Mouse (Mus musculus) intestine, embryonic 14.5 days (tissue): ENCODE data around the gene Rtl5. TPM values are rescaled to one million over a fixed set of nuclear protein-coding genes. Genes with fewer than 3 reads are reported as not detected.

Experiments used
- ATAC-seq: fragments of 200-750 bp; cut with Nextera tagmentation; replicated peaks from 2 replicates; pipeline ENCODE4 v1.8.0; 2017; ENCODE audit warnings: low read depth, moderate number of reproducible peaks, moderate TSS enrichment, moderate library complexity; ENCODE audit not compliant: low FRiP score, low TSS enrichment
- DNase-seq: peaks from one replicate; pipeline ENCODE4 v3.0.0-alpha.2; 2018; ENCODE audit warnings: low spot score
- H3K27ac ChIP-seq: fragments of 300-500 bp; sonication (generic); 2 replicates; pipeline ENCODE4 v1.5.1; 2014; ENCODE audit warnings: low read depth, mild to moderate bottlenecking, control low read depth
- H3K27me3 ChIP-seq: fragments of 300-500 bp; sonication (generic); replicated peaks from 2 replicates; pipeline ENCODE4 v1.6.1; 2014; ENCODE audit warnings: low read length, control low read depth; ENCODE audit not compliant: control insufficient read depth, insufficient read depth
- H3K36me3 ChIP-seq: fragments of 300-500 bp; sonication (generic); 2 replicates; pipeline ENCODE4 v1.6.1; 2014; ENCODE audit warnings: low read length, control low read depth; ENCODE audit not compliant: control insufficient read depth, insufficient read depth
- H3K4me1 ChIP-seq: fragments of 300-500 bp; sonication (generic); replicated peaks from 2 replicates; pipeline ENCODE4 v1.6.1; 2014; ENCODE audit warnings: low read length, control low read depth, mixed read lengths; ENCODE audit not compliant: control insufficient read depth, insufficient read depth
- H3K4me2 ChIP-seq: fragments of 300-500 bp; sonication (generic); 2 replicates; pipeline ENCODE4 v1.6.1; 2014; ENCODE audit warnings: low read length
- H3K4me3 ChIP-seq: fragments of 300-500 bp; sonication (generic); 2 replicates; pipeline ENCODE4 v1.5.1; 2014; ENCODE audit warnings: low read depth, low read length, control low read depth, mixed read lengths
- H3K9ac ChIP-seq: fragments of 300-500 bp; sonication (generic); 2 replicates; pipeline ENCODE4 v1.6.1; 2014; ENCODE audit warnings: mild to moderate bottlenecking, low read length
- H3K9me3 ChIP-seq: fragments of 300-500 bp; sonication (generic); 2 replicates; pipeline ENCODE4 v1.6.1; 2016; ENCODE audit warnings: low read length, control low read depth; ENCODE audit not compliant: control insufficient read depth
- WGBS: fragments of 180-500 bp; shearing (Covaris S2); extraction: QIAGEN DNeasy Blood & Tissue Kit; methylation state at CpG from one replicate; pipeline ENCODE4 v1.1.7; 2014; 5-methylcytosine and 5-hydroxymethylcytosine counted together
- polyA plus RNA-seq: library from polyadenylated mRNA; unstranded; fragments of >200 nt; fragmentation: Nextera tagmentation; extraction: Ambion mirVana; gene quantifications from 2 replicates; pipeline ENCODE4 v1.2.1, GENCODE M21; 2014

The Rtl5 gene
- polyA plus RNA-seq, 1 experiment from 2014 or later, result 2.2 TPM

DNA sequence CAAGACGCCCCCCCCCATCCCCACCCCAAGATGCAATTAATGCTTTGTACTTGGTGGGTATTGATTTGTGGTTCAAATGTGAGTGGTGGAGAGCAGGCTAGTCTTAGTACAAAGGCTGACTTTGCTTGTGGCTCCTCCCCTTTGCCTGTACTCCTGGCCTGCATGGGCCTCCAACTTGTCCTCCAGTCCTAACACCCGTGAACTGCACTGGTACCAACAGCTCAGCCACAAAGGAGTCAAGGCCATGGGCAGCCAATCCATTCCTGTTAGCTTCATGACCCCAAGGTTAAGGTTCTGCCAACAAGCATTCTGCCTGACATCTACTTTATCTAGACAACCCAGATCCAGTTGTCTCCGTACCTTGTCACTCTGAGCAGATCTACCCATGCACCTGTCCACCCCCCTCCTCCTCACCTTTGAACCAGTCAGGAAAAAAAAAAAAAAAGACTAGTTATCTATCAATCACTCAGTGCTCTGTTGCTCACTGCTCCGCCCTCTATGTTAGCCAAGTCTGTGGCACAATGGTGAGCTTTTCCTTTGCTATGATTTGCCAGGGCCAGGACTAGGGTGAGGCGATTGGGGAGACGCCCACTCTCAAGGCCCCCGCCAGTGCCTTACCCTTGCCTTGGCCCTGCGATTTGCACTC, 14.8 kb upstream of the Rtl5 start:
- no peaks in the 10 kb centered on the region for H3K36me3 ChIP-seq
- 79% methylated on average over 8 of the region's 8 CpGs for WGBS
- H3K27me3 ChIP-seq, result no peaks in the 10 kb centered on the region; the same call in none of the 2 replicates
- no peak overlapping the region for H3K27ac ChIP-seq
- no peak overlapping the region for H3K4me2 ChIP-seq
- no peak for ATAC-seq
- no peaks in the 10 kb centered on the region for H3K4me1 ChIP-seq
- DNase-seq, result no peak
- H3K4me3 ChIP-seq, result no peak overlapping the region
- H3K9ac ChIP-seq, result no peak overlapping the region
- H3K9me3 ChIP-seq, result no peaks in the 10 kb centered on the region

DNA sequence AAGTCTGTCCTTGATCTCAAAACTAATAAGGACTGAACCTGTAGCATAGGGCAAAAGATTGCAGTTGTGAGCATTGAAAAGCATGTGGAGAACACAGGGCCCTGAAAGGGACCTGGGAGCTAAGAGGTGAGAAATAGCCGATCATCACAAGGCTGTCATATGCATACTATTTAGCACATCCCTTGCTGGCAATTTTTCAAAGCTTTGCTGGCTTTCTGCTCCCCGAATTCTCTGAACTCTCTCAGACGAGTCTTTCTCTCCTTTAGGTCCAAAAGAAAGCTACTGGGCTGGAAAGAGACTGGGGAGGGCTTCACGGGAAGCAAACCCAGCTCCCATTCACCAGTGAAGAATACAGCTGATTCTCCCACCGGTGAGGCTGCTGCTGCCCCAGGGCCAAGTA, 11.2 kb upstream of the Rtl5 start:
- no peak for ATAC-seq
- H3K36me3 ChIP-seq, result no peaks in the 10 kb centered on the region
- H3K27ac ChIP-seq, result no peak overlapping the region
- 55% methylated on average over 5 of the region's 5 CpGs for WGBS
- no peak for DNase-seq
- H3K4me3 ChIP-seq, result no peak overlapping the region
- H3K27me3 ChIP-seq, result no peaks in the 10 kb centered on the region; the same call in none of the 2 replicates
- H3K9ac ChIP-seq, result no peak overlapping the region
- no peak overlapping the region for H3K4me2 ChIP-seq
- H3K4me1 ChIP-seq, result no peaks in the 10 kb centered on the region
- no peaks in the 10 kb centered on the region for H3K9me3 ChIP-seq

DNA sequence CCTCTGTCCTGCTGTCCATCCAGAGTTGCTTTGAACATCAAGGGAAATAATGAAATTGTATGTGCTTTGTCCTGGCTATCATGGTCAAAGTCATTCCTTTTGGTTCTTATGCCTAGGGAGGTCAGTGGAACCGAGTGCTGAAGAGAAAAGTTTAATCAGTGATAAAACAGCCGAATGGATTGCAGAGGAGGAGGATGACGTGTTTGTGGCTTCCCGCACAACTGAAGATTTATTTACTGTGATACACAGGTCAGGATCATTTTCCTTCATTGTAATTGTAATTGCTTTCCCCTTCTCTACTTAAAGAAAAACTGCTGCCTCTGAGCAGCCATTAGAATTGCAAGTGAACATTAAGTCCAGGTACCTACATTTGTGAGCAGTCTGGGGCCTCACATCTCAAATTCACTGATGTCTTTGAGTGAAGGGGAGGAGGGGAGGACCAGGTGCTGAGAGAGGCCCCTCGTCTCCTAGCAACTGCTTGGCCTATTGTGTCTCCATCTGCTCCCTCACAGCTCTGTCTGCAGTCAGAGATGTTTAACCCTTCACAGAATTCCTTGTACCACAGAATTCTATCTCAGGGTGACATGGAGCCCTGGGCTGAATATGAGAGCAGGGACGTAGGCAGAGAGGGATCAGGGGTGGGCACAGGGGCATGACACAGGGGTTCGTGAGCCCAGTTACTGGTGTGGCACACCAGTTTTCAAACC, 10.6 kb upstream of the Rtl5 start:
- DNase-seq (no peak), ATAC-seq (no peak)
- Histone ChIP-seq H3K4me2 (no peak overlapping the region), H3K36me3 (no peaks in the 10 kb centered on the region), H3K27ac (no peak overlapping the region), H3K27me3 (no peaks in the 10 kb centered on the region; the same call in none of the 2 replicates), H3K9ac (no peak overlapping the region), H3K4me1 (no peaks in the 10 kb centered on the region), H3K9me3 (no peaks in the 10 kb centered on the region), H3K4me3 (no peak overlapping the region)
- WGBS, result 37% methylated on average over 7 of the region's 7 CpGs

DNA sequence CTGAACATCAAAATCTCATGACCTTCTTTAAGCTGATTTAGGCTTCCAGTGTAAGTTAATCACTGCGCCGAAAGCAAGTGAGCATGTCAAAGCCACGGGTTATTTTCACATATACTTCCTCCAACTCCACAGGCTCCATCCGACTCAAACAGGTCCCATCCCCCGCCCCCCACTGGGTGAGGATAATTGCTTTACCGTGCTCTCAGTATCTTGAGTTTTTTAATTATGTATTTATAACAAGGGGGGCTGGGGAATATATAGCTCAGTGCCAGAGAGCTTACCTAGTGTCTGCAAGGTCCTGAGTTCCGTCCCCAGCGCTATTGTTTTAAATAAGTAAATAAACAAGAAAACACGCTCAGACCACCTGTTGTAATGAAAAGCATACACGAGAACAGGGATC, 10.0 kb upstream of the Rtl5 start:
- ATAC-seq, result no peak
- no peaks in the 10 kb centered on the region for H3K4me1 ChIP-seq
- H3K27me3 ChIP-seq, result no peaks in the 10 kb centered on the region; the same call in none of the 2 replicates
- no peak overlapping the region for H3K27ac ChIP-seq
- no peak overlapping the region for H3K4me2 ChIP-seq
- no peaks in the 10 kb centered on the region for H3K36me3 ChIP-seq
- H3K9ac ChIP-seq, result no peak overlapping the region
- H3K9me3 ChIP-seq, result no peaks in the 10 kb centered on the region
- WGBS, result 57% methylated on average over 10 of the region's 10 CpGs
- DNase-seq, result no peak
- no peak overlapping the region for H3K4me3 ChIP-seq

DNA sequence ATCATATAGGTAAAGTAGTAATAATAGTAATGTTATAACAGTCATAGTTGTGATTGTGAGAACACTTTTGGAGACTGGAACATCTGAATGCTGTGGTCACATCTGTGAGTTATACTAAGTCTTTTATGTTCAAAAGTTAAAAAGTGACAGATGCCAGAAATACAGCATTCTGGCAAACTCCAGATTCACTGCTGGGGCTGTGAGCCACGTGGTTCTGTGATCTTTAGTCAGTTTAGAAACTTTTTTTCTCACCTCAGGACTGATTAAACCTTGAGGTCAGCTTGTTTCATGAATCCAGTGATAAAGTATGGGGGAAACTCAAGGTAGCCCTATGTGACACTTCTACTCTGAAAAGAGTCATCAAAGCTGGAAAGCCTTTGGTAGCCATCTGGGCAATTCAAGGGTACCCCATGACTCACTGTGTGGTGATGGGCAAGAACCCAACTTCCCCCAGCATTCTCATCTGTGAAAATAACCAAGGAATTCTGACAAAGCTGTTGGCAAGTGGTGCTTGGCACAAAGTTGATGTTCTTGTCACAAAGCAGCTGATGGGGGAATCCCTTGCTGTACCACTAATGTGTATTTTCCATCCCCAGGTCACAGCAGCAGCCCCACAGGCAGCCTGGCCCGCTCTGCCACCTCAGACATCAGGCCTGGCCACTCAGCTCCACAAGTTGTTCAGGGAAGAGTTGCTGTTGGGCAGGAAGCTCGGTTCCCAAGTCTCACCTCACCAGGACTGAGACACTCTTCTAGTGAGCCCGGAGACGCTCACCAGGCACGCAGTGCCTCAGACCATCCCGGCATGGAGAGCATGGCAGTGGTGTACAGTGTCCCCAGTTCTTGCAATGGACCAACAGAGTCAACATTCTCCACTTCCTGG, 6.0 kb upstream of the Rtl5 start:
- no peak for ATAC-seq
- 81% methylated on average over 7 of the region's 7 CpGs for WGBS
- no peak overlapping the region for H3K27ac ChIP-seq

DNA sequence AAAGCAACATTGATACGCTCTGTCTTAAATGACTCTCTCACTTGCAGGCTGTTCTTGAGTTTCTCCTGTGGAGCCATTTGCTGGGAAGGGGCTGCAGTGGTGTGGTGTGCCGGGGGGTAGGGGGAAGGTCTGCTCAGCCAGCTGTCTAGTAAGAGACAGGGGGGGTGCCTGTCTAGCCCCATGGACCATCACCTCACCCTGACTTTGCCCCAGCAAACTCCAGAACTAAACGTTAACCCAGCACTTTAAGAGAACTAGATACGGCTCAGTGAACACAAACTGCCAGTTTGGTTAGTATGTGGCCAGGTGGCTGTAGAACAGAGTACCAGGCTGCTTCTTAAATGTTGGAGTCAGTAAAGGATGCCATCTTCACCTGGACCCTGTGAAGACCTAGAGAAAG, 4.1 kb upstream of the Rtl5 start:
- ATAC-seq (no peak), DNase-seq (no peak)
- Histone ChIP-seq H3K27ac (no peak overlapping the region), H3K9me3 (no peaks in the 10 kb centered on the region), H3K4me2 (no peak overlapping the region), H3K9ac (no peak overlapping the region), H3K4me1 (no peaks in the 10 kb centered on the region), H3K27me3 (0 out of 2 replicates have a peak, but pooled peaks cover 5% of the 10 kb centered on the region), H3K36me3 (no peaks in the 10 kb centered on the region), H3K4me3 (no peak overlapping the region)
- WGBS, result 87% methylated on average over 4 of the region's 4 CpGs

More for the DNA sequence above, 6.0 kb upstream of the Rtl5 start:
- Histone ChIP-seq H3K4me1 (no peaks in the 10 kb centered on the region), H3K4me3 (no peak overlapping the region), H3K4me2 (no peak overlapping the region), H3K9ac (no peak overlapping the region), H3K36me3 (no peaks in the 10 kb centered on the region), H3K9me3 (no peaks in the 10 kb centered on the region), H3K27me3 (no peaks in the 10 kb centered on the region; the same call in 1 of the 2 replicates)
- no peak for DNase-seq

DNA sequence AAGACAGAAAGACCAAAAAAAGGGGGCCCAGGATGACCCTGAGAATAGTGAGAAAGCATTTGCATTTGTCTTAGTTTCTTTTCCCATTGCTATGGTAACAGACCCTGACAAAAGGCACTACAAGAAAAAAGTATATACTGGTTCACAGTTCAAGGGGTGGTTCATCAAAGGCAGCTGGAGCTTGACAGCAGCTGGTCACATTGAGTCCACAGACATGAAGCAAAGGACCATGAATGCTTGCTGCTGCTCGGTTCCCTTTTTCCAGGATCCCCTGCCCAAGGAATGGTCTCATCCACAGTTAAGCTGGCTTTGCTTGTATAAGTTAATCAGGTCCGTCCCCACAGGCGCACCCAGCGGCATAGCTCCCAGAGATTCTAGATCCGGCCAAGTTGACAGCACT, 3.3 kb upstream of the Rtl5 start:
- 82% methylated on average over 5 of the region's 5 CpGs for WGBS
- 0 out of 2 replicates have a peak, but pooled peaks cover 5% of the 10 kb centered on the region for H3K27me3 ChIP-seq
- no peak overlapping the region for H3K9ac ChIP-seq
- no peak overlapping the region for H3K4me3 ChIP-seq
- no peak for ATAC-seq
- H3K9me3 ChIP-seq, result no peaks in the 10 kb centered on the region
- no peak overlapping the region for H3K4me2 ChIP-seq
- no peaks in the 10 kb centered on the region for H3K36me3 ChIP-seq
- no peaks in the 10 kb centered on the region for H3K4me1 ChIP-seq
- no peak overlapping the region for H3K27ac ChIP-seq
- peak; percentile 29 for DNase-seq

DNA sequence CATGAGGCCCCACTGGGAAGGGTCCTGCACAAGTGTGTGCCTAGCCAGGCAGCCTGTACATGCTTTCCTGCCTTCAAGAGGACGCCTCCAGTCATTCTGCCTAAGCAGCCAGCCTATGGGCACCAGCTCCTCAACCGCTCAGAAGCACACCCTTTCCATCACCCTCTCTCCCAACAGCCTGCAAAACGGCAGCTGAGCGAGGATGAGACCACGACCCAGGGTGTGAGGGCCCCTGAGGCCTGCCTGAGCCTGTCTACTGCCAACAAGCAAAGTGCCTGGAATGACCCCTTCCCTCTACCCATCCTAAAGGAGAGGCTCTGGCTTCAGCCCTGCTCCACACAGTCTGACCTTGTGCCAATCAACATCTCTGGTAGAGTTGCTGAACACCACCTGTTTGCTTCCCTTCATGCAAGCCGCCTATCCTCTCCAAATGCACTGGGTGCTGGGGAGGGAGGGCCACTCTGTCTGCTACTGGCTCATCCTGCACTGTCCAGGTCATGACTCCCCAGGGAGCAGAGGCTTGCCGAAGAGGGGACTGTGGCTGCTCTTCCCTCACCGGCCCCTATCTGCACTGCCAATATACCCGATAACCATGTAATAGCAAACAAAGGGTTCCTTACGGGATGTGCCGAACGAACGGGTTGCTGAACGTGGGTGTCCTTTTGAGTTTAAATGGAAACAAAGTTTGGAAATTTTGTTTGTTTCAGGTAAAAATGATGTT, 2.7 kb upstream of the Rtl5 start:
- Histone ChIP-seq H3K9ac (no peak overlapping the region), H3K9me3 (no peaks in the 10 kb centered on the region), H3K27me3 (0 out of 2 replicates have a peak, but pooled peaks cover 5% of the 10 kb centered on the region), H3K4me1 (no peaks in the 10 kb centered on the region), H3K36me3 (no peaks in the 10 kb centered on the region), H3K4me3 (no peak overlapping the region), H3K4me2 (no peak overlapping the region), H3K27ac (no peak overlapping the region)
- peak; percentile 1 for DNase-seq
- ATAC-seq, result no peak
- 82% methylated on average over 14 of the region's 14 CpGs for WGBS
